Mouse (Mus musculus): Measurements from ENCODE around the gene Lrp4. TPM values are rescaled to one million over a fixed set of nuclear protein-coding genes. Genes with fewer than 3 reads are reported as not detected.

Lrp4 gene
- total RNA-seq (2021) = 10 to 100 TPM; 21.0 to 23.1 TPM
- long read RNA-seq, experiment 1, full-length matches to known transcripts = 1 of 7 reads
- long read RNA-seq, experiment 1, partial matches to known transcripts = 6 of 7 reads
- long read RNA-seq, experiment 1, other reads (novel, unspliced or antisense) = 0 of 7 reads
- long read RNA-seq, experiment 2, full-length matches to known transcripts = 1 of 4 reads
- long read RNA-seq, experiment 2, partial matches to known transcripts = 3 of 4 reads
- long read RNA-seq, experiment 2, other reads (novel, unspliced or antisense) = 0 of 4 reads

GRCm38 (mm10) chr2:91457259-91457655, at the start of gene Lrp4:
Gene Lrp4, plus strand, starts transcription at chr2:91457511.
- no peak for DNase-seq (ENCODE audit: low spot score in 2 of 2)

GRCm38 (mm10) chr2:91408031-91408430, 49.3 kb upstream of the Lrp4 start:
- no peak for DNase-seq (ENCODE audit: low spot score in 2 of 2)

DNA sequence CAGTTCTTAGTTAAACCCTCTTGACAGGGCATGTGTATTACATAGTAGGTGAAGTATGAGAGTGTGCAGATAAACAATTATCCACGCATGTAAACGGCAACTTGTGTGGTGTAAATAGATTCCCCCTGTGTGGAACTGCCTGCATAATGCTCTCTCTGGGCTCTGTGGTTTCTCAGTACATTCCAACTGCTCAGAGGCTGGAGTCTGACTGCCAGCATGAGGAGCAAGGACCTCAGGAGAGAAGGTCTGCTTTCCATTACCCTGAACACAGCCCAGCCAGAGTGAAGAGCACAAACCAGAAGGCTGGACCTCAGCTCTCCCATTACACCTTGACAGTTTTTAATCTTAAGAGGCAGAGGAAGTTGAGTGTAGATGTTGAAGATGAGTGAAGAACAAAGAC, 45.8 kb upstream of the Lrp4 start:
- no peak for DNase-seq (ENCODE audit: low spot score in 2 of 2)

DNA sequence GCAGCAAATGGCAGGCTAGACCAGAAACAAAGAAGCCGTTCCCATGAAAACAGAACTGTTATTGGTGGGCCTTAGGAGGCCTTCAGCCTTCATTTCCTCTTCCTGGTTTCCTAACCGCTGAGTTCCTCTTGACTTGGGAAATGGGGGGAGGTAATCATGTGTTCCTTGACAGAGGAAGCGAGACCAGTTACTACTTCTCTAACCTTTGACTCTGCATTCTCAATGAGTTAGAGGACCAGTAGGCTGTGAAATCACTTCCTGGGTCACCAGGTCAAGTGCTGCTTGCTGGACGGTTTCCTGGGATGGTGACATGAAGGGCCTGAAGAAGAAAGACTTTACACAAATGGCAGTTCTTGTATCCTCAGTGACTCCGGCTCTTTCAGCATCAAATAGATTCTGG, 45.0 kb upstream of the Lrp4 start:
- no peak for DNase-seq (ENCODE audit: low spot score in 2 of 2)

DNA sequence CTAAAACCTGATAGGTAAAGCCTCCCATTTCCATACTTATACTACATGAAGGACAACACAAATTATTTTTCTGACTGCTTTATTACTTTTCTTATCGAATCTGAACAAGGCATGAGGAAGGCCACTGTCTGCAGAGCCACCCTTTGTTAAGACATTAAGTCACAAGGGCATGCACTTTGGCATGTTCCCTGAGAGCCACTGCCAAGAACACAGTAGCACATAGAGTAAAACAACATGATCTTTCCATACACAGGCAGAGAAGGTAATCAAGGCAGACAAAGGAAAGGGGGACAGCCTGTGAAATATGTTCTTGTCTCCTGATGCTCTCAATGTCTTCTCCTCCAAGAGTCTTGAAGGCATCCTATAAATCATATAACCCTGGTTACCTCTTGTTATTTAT, 43.5 kb upstream of the Lrp4 start:
- DNase-seq (ENCODE audit: low spot score in 2 of 2) = no peak

- DNase-seq (ENCODE audit: low spot score in 2 of 2) = no peak
Observed at GRCm38 (mm10) chr2:91421641-91422040, 35.7 kb upstream of the Lrp4 start.

GRCm38 (mm10) chr2:91424061-91424720, 33.1 kb upstream of the Lrp4 start:
- DNase-seq (ENCODE audit: low spot score in 2 of 2) = no peak

DNA sequence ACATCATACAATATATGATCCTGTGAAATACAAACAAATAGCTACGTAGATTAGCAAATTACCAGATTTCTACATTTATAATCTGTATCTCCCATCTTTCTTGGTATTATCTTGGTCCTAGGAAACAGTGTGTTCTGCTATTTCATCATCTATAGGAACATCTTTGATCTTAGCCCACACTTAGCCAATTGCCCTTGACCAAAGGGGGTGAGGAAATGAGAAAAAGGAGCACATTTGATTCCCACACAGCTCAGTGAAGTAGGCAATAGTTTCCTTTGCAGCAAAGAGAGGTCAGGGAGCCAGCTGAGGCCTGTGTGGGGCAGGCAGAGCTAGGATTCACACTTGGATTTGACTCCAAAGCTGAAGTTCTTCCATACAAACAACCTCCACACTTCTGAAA, 31.0 kb upstream of the Lrp4 start:
- no peak for DNase-seq (ENCODE audit: low spot score in 2 of 2)

DNA sequence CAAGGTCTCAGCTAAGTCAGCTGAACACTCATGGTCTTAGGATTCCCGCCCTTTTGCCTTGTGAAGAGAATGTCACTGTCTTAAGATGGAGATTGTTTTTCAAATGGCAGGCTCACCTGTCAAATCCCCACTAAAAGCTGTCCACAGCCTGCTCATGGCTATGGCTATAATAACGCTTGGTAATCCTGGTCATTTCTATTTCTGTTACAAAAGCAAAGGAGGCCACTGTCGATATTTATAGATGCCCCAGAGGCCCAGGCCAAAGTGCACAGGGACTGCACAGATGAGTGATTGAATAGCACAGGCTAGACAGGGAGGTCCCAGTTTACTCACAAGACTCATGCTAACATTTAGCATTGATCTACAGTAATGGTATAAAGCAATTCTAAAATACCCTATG, 28.2 kb upstream of the Lrp4 start:
- no peak for DNase-seq (ENCODE audit: low spot score in 2 of 2)

GRCm38 (mm10) chr2:91429915-91430599, 27.3 kb upstream of the Lrp4 start:
- DNase-seq (ENCODE audit: low spot score in 2 of 2) = no peak

- no peak for DNase-seq (ENCODE audit: low spot score in 2 of 2)
Observed at GRCm38 (mm10) chr2:91430600-91430919, 26.8 kb upstream of the Lrp4 start.

- no peak for DNase-seq (ENCODE audit: low spot score in 2 of 2)
Observed at GRCm38 (mm10) chr2:91436713-91437112, 20.6 kb upstream of the Lrp4 start.

GRCm38 (mm10) chr2:91437116-91437815, 20.0 kb upstream of the Lrp4 start:
- no peak for DNase-seq (ENCODE audit: low spot score in 2 of 2)

- DNase-seq (ENCODE audit: low spot score in 2 of 2) = no peak
Observed at GRCm38 (mm10) chr2:91439271-91439670, 18.0 kb upstream of the Lrp4 start.

DNA sequence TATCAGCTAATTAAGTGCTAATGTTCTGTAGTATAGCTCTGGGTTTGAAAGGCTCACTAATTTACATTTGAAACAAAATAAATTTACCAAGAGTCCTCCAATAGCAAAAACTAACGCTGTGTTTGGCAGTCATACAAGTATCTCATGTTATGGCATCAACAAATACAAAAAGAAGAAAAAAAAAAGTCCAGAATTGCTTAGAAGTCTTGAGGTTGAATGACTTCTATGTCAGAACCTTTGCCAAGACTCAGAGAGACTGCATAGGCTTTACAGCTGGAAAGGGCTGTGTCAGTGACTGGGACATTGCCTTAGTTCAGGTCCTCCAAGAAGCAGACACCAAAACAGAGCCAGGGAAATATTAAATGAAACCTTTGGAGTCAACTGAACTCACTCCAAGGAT, 17.4 kb upstream of the Lrp4 start:
- DNase-seq (ENCODE audit: low spot score in 2 of 2) = no peak

DNA sequence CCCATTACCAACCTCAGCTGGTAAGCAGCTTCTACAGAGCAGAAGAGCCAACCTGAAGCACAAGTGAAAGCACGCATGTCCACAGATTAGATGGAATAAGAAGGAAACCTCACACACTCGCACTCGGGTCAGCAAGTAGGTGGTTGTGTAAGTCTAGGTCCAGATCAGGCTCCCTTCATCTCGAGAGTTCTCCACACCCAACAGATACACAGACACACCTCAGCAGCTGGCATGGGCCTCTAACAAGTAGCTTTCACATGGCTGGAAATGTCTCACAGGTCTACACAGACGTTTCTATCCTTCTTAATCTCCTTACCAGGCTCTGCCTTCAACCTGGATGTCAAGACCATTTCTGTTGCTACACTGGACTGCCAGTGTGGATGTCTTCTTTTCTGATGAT, 16.6 kb upstream of the Lrp4 start:
- no peak for DNase-seq (ENCODE audit: low spot score in 2 of 2)

DNA sequence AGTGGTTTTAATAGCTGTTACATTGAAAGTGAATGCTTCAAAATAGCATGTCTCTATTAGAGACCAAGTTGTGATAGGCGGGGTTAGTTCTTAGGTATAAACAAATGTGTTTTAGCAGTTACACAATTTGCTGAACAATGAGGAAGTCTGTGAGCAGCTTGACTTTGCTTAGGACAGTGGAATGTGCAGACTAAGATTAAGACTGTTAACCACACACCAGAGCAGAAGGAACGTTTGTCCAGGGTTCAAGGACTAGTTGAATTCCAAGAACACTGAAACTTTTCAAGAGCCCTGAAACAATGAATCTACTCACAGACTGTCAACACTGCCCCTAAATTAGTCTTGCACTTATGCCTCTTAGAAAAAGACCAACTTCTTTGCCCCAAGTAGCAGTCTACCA, 15.6 kb upstream of the Lrp4 start:
- no peak for DNase-seq (ENCODE audit: low spot score in 2 of 2)

- no peak for DNase-seq (ENCODE audit: low spot score in 2 of 2)
Observed at GRCm38 (mm10) chr2:91442241-91442640, 15.1 kb upstream of the Lrp4 start.

GRCm38 (mm10) chr2:91444286-91444892, 12.9 kb upstream of the Lrp4 start, which contains the start of gene 1110051M20Rik:
Gene 1110051M20Rik, minus strand, starts transcription at chr2:91444704.
- DNase-seq (ENCODE audit: low spot score in 2 of 2) = peak; percentile 88 to 89

- no peak for DNase-seq (ENCODE audit: low spot score in 2 of 2)
Observed at GRCm38 (mm10) chr2:91449662-91450061, 7.6 kb upstream of the Lrp4 start.

DNA sequence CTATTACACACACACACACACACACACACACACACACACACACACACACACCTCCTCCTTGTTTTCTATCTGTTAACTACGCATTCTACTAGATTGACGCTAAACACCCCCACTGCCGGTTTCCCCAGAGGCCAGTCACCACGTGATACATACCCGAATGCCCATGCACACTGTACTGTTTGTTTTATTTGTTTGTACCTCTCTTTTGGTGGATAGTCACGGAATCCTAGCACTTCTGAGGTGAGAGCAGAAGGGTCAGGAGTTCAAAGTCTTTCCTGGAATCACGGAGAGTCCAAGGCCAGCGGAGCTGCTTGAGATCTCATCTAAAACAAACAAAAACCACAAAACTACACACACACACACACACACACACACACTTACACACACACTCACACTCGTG, 7.0 kb upstream of the Lrp4 start:
- no peak for DNase-seq (ENCODE audit: low spot score in 2 of 2)

DNA sequence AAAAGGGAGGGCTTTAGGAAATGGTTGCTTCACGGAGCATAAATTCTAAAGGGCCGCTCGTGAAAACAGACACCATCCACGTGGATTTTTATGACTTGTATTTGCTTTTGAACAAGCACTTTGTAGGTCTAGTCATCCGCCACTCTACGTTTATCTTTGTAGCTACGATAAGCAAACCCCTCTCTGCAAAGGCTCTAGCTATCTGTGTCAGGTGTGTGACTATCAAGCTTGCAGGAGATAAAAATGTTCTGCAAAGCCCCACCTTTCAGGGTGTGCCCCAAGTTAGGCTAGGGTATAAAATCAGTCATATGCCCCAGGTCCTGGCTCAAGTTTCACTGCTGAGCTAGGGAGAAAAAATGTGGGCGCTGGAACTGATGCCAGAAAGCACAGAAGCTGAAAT, 4.7 kb upstream of the Lrp4 start:
- DNase-seq (ENCODE audit: low spot score in 2 of 2) = no peak
